Mouse (Mus musculus) olfactory bulb, adult 2 months (tissue): ENCODE results near the gene Adcy3.

Experiments
- CTCF ChIP-seq: fragments of 200-500 bp; IDR thresholded peaks from 2 replicates; pipeline ENCODE4 v1.5.1; 2012; ENCODE audit warnings: low read depth, mild to moderate bottlenecking, low read length, moderate library complexity; ENCODE audit not compliant: insufficient read depth
- POLR2A ChIP-seq: fragments of 200-500 bp; IDR thresholded peaks from 2 replicates; pipeline ENCODE4 v1.6.1; 2012; ENCODE audit warnings: mild to moderate bottlenecking, low read depth, low read length, moderate library complexity; ENCODE audit not compliant: insufficient read depth

GRCm38 (mm10) chr12:4158868-4159632 lies 26.1 kb downstream of the Adcy3 start:
- TF ChIP-seq POLR2A (no peak), CTCF (no peak)
